Mouse (Mus musculus): ENCODE data around the gene Zfp827.

The Zfp827 gene

GRCm38 (mm10) chr8:79222752-79223141 is 194.5 kb downstream of the Zfp827 start:
- no peak for DNase-seq (ENCODE audit: low spot score in 2 of 2)

DNA sequence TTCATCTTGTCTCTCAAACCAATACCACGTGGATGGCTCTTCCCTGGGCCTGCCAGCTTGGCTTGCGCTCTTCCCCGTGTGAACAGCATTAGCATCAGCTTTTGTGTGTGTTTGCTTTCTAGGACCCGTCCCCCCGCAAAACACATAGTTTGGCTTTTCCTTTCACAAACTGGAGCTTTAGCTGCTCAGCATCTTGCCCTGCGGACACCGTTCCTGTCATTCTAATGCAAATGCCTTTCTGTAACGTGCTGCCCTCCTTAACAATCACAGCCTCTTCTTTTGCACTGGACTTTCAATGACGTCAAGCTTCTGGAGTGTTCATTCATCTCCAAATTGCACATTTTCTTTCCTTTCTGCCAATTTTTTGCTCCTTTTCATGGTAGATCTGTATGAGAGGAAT is 196.1 kb downstream of the Zfp827 start:
- no peak for DNase-seq (ENCODE audit: low spot score in 2 of 2)

- DNase-seq (ENCODE audit: low spot score in 2 of 2), result no peak
Measured at GRCm38 (mm10) chr8:79225586-79225985, 197.3 kb downstream of the Zfp827 start.

- no peak for DNase-seq (ENCODE audit: low spot score in 2 of 2)
Measured at GRCm38 (mm10) chr8:79226046-79226445, 197.8 kb downstream of the Zfp827 start.

DNA sequence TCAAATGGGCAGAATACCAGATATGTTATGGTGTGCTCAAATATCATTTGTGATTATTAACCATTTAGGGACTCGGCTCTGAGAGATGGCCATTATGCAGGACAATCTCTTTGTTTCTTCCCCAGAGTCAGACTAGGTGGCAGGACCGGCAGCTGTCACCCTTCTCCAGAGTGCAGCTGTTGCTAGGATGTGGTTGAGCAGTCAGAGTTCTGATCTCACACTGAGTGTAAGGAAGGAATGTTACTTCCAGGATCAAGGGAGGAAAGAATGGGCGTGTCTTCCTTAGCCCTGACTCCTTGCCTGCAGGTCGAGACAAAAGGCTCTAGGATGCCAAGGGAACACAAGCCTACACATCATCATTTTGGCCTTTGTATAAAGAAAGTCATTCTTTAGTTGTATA is 199.0 kb downstream of the Zfp827 start:
- DNase-seq (ENCODE audit: low spot score in 2 of 2), result no peak

- DNase-seq (ENCODE audit: low spot score in 2 of 2), result no peak
Measured at GRCm38 (mm10) chr8:79227916-79228315, 199.7 kb downstream of the Zfp827 start.

- DNase-seq (ENCODE audit: low spot score in 2 of 2), result no peak
Measured at GRCm38 (mm10) chr8:79229266-79229888, 201.1 kb downstream of the Zfp827 start.

- no peak for DNase-seq (ENCODE audit: low spot score in 2 of 2)
Measured at GRCm38 (mm10) chr8:79239320-79239719, 211.1 kb downstream of the Zfp827 start.

GRCm38 (mm10) chr8:79239996-79240395 is 211.8 kb downstream of the Zfp827 start:
- DNase-seq (ENCODE audit: low spot score in 2 of 2), result no peak

Measured in right cerebral cortex, adult 2 months (tissue).